Mouse (Mus musculus) stomach, embryonic 16.5 days (tissue): ENCODE measurements around the gene Olfr981. TPM values are rescaled to one million over a fixed set of nuclear protein-coding genes. Genes with fewer than 3 reads are reported as not detected.
"Not testable (repeated sequence)": the region's sequence is repeated elsewhere in the genome, so short reads cannot be mapped to it uniquely, and the experiment has no call there.

Experiments used
- ATAC-seq: fragments of 200-750 bp; cut with Nextera tagmentation; 2 replicates; pipeline ENCODE4 v1.8.0; 2017; ENCODE audit warnings: moderate number of reproducible peaks, moderate TSS enrichment; ENCODE audit not compliant: insufficient read depth, low FRiP score
- H3K27ac ChIP-seq: fragments of 300-500 bp; sonication (generic); 2 replicates; pipeline ENCODE4 v1.5.1; 2014; ENCODE audit warnings: low read length
- H3K27me3 ChIP-seq: fragments of 300-500 bp; sonication (generic); 2 replicates; pipeline ENCODE4 v1.6.1; 2014; ENCODE audit warnings: low read length, control low read depth, mixed read lengths; ENCODE audit not compliant: control insufficient read depth, insufficient read depth
- H3K36me3 ChIP-seq: fragments of 300-500 bp; sonication (generic); 2 replicates; pipeline ENCODE4 v1.6.1; 2014; ENCODE audit warnings: low read length; ENCODE audit not compliant: control insufficient read depth, insufficient read depth
- H3K4me1 ChIP-seq: fragments of 300-500 bp; sonication (generic); 2 replicates; pipeline ENCODE4 v1.6.1; 2014; ENCODE audit warnings: low read length, control low read depth, mixed read lengths; ENCODE audit not compliant: control insufficient read depth, insufficient read depth
- H3K4me2 ChIP-seq: fragments of 300-500 bp; sonication (generic); 2 replicates; pipeline ENCODE4 v1.6.1; 2014; ENCODE audit warnings: low read depth, low read length, mixed read lengths
- H3K4me3 ChIP-seq: fragments of 300-500 bp; sonication (generic); replicated peaks from 2 replicates; pipeline ENCODE4 v1.5.1; 2014; ENCODE audit warnings: mild to moderate bottlenecking, low read length
- H3K9ac ChIP-seq: fragments of 300-500 bp; sonication (generic); 2 replicates; pipeline ENCODE4 v1.6.1; 2014; ENCODE audit warnings: low read length
- H3K9me3 ChIP-seq: fragments of 300-500 bp; sonication (generic); replicated peaks from 2 replicates; pipeline ENCODE4 v1.6.1; 2016; ENCODE audit warnings: low read length, control low read depth; ENCODE audit not compliant: control insufficient read depth
- WGBS: fragments of 180-500 bp; shearing (Covaris S2); extraction: QIAGEN DNeasy Blood & Tissue Kit; methylation state at CpG from one replicate; pipeline ENCODE4 v1.1.7; 2014; 5-methylcytosine and 5-hydroxymethylcytosine counted together
- polyA plus RNA-seq: library from polyadenylated mRNA; unstranded; fragments of >200 nt; fragmentation: Nextera tagmentation; extraction: Ambion mirVana; gene quantifications from 2 replicates; pipeline ENCODE4 v1.2.1, GENCODE M21; 2015

The Olfr981 gene
- not detected in 2 replicates for polyA plus RNA-seq

DNA sequence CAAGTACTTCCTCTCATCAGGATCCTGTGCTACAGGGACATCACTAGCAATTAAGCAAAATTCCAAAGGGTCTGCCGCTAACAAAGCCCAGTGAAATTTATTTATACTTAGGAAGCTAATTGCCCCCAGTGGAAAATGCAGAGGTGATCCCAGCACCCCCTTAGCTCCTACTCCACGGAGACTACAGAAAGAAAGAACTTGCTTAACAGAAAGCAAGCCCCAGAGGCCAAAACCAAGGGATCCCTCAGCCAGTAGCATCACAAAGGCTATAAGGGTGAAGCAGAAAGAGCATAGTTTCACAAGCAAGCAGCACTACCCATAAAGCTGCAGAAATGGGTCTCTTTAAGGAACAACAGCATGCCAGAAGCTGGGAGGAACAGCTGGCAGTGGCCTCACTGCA, at the start of gene Olfr981:
Gene Olfr981 (plus strand): TSS at position 301 of the 400 bp plus-strand sequence.
- H3K36me3 ChIP-seq = no peaks in the 10 kb centered on the region
- no peaks in the 10 kb centered on the region for H3K4me1 ChIP-seq
- WGBS = 64% methylated on average over 2 of the region's 2 CpGs
- H3K4me2 ChIP-seq = no peak within 1 kb of the TSS
- no peak within 1 kb of the TSS for H3K9ac ChIP-seq
- H3K27me3 ChIP-seq = no peaks in the 10 kb centered on the region
- ATAC-seq = no peak
- no peaks in the 10 kb centered on the region for H3K9me3 ChIP-seq
- H3K27ac ChIP-seq = no peak within 1 kb of the TSS
- H3K4me3 ChIP-seq = no peak within 1 kb of the TSS

DNA sequence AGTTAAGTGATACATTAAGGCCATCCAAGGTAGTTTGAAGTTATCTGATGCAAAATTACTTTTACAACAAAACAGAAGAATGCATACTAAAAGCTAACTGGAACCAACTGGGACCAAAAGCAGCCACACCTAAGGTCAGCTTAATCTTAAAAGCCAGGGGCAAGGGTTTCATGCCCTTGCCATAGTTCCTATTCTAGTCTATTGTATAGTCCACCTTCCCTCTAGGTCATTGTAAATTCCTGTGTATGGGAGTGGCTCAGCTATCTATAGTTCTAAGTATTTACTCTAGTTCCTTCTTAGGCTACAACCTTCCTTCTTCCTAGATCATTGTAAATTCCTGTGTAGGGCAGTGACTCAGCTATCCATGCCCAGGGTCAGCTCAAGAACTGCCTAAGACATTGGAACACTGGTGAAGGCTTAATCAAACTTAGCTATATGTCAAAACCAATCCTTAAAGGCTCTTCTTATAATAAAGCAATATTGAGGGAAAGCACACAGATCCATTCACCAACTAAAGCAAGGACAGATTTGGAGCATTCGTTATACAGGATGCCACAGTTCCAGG, 44.6 kb upstream of the Olfr981 start:
- H3K4me1 ChIP-seq, ATAC-seq, H3K36me3 ChIP-seq, H3K4me2 ChIP-seq, H3K9ac ChIP-seq, H3K27me3 ChIP-seq, H3K4me3 ChIP-seq, H3K27ac ChIP-seq, H3K9me3 ChIP-seq: not testable (repeated sequence)
- WGBS = 80% methylated on average over 1 of the region's 1 CpGs

DNA sequence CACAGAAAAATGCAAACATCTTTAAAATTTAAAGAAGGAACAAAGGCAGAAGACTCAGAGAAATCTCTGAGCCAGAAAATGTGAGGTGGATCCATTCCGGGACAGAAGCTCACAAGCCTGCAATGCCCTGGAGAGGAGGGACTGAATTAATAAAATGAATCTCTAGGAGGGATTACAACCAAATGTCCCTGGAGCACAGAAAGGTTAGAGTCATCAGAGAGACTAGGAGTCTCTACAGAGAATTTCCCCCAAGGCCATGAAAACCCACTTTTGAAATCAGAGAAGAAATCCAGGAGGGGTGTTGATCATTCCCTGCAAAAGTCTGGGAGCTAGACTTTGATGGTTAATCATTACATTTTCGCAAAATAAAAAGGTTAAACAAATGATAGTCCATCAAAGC, 29.5 kb upstream of the Olfr981 start, which contains the start of gene Olfr978:
Gene Olfr978 (plus strand): TSS at position 301 of the 400 bp plus-strand sequence.
- Histone ChIP-seq H3K27me3 (no peaks in the 10 kb centered on the region), H3K4me1 (no peaks in the 10 kb centered on the region), H3K27ac (no peak within 1 kb of the TSS), H3K4me2 (no peak within 1 kb of the TSS), H3K9ac (no peak within 1 kb of the TSS), H3K36me3 (no peaks in the 10 kb centered on the region), H3K9me3 (no peaks in the 10 kb centered on the region), H3K4me3 (no peak within 1 kb of the TSS)
- WGBS = 85% methylated on average over 2 of the region's 2 CpGs
- ATAC-seq = no peak

DNA sequence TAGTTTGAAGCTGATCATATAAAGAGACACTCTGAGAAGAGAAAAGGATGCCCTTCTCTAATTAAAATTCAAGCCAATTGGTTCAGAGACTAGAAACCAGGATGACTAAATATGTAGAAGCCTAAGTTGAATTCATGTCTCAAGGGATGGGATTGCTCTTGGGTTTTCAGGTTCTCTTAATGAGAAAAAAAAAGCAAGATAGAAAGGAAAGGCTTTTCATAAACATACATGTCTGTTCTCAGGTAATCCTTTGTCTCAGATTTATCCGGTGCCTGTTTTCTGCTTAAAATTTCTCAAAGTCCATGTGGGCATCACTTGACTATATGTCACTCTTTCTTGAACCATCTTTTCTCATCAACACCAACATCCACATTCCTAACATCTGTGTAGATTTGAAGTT, 17.9 kb upstream of the Olfr981 start, which contains the start of gene Olfr979:
Gene Olfr979 (minus strand): TSS at position 101 of the 400 bp plus-strand sequence.
- no peak within 1 kb of the TSS for H3K4me2 ChIP-seq
- no peak for ATAC-seq
- H3K27ac ChIP-seq = no peak within 1 kb of the TSS
- H3K36me3 ChIP-seq = no peaks in the 10 kb centered on the region
- H3K9me3 ChIP-seq = no peaks in the 10 kb centered on the region
- H3K27me3 ChIP-seq = no peaks in the 10 kb centered on the region
- H3K4me3 ChIP-seq = no peak within 1 kb of the TSS
- H3K4me1 ChIP-seq = no peaks in the 10 kb centered on the region
- H3K9ac ChIP-seq = no peak within 1 kb of the TSS
- WGBS = 94% methylated on average over 1 of the region's 1 CpGs

DNA sequence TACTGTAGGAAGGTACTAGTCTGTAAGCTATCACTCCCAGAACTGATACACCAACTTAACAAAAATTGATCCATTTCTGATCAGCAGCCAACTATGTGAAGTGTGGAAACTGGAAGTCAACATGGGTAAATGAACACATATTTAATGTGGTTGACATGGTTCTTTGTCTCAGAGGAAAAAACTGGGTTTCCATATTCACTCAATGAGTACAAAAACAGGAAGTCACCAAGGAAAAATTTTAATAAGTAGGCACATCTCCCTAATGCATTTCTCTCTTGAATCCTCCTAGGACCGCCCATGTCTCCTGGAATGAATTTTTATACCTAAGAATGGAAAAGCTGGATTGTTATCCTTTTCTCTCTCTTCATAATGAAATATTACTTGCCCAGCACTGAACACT, 11.8 kb upstream of the Olfr981 start, which contains the start of gene Olfr980:
Gene Olfr980 (minus strand): TSS at position 101 of the 400 bp plus-strand sequence.
- Histone ChIP-seq H3K36me3 (no peaks in the 10 kb centered on the region), H3K4me3 (no peak within 1 kb of the TSS), H3K9me3 (no peaks in the 10 kb centered on the region), H3K9ac (no peak within 1 kb of the TSS), H3K27me3 (no peaks in the 10 kb centered on the region), H3K27ac (no peak within 1 kb of the TSS), H3K4me1 (no peaks in the 10 kb centered on the region), H3K4me2 (no peak within 1 kb of the TSS)
- 94% methylated on average over 1 of the region's 1 CpGs for WGBS
- ATAC-seq = no peak

DNA sequence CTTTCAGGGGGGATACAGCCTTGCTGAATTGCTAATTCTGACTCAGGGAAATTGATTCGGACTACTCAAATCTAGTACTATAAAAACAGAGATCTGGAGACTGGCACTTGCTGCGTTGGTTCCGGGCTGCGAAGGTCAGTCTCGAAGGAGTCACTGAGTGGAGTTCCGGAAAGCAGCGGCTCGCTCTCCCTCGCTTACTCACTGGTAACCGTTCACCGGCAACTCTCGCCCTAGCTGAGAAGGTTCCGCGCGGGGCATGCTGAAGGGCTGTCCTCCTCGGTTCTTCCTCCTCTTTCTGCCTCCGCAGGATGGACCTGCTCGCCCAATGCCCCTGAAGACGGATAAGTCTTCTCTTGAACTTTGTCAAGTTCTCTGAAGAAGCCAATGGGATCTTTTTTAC, 28.9 kb downstream of the Olfr981 start:
- Histone ChIP-seq H3K4me1 (no peaks in the 10 kb centered on the region), H3K27ac (no peak overlapping the region), H3K36me3 (no peaks in the 10 kb centered on the region), H3K4me3 (no peak overlapping the region), H3K27me3 (no peaks in the 10 kb centered on the region), H3K4me2 (no peak overlapping the region), H3K9ac (no peak overlapping the region), H3K9me3 (no peaks in the 10 kb centered on the region)
- ATAC-seq = no peak
- 90% methylated on average over 19 of the region's 19 CpGs for WGBS

DNA sequence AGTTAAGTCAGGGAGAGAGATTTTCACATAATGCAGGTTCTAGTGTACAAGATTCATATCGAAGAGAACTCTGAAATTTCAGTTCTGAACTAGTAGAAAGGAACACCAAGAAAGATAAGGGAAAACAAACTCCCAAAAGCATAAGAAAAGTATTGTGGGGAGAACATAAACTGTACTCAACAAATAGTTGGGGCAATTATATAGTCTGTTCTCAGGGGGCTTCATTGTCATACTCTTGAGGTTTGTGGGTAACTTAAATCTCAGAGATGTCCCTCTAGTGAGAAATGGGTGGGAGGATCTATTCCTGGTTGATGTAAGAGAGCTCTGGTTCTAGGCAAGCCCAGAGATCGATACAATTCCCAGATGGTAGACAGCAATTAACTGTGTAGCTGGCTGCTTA, 52.3 kb downstream of the Olfr981 start, which contains the start of gene Olfr982:
Gene Olfr982 (plus strand): TSS at position 301 of the 400 bp plus-strand sequence.
- Histone ChIP-seq H3K4me2 (no peak within 1 kb of the TSS), H3K4me1 (no peaks in the 10 kb centered on the region), H3K36me3 (no peaks in the 10 kb centered on the region), H3K27me3 (no peaks in the 10 kb centered on the region), H3K9ac (no peak within 1 kb of the TSS), H3K4me3 (no peak within 1 kb of the TSS), H3K27ac (no peak within 1 kb of the TSS), H3K9me3 (no peaks in the 10 kb centered on the region)
- no peak for ATAC-seq
- WGBS = 78% methylated on average over 2 of the region's 2 CpGs

Other genes with a start within 250 kb of the Olfr981 start
- gene Olfr968, start 238.2 kb upstream of the Olfr981 start, polyA plus RNA-seq = not detected in 2 replicates
- gene Olfr969, start 230.5 kb upstream of the Olfr981 start, polyA plus RNA-seq = not detected in 2 replicates
- gene Olfr970, start 212.6 kb upstream of the Olfr981 start, polyA plus RNA-seq = not detected in 2 replicates
- gene Olfr971, start 184.6 kb upstream of the Olfr981 start, polyA plus RNA-seq = not detected in 2 replicates
- gene Olfr972, start 155.0 kb upstream of the Olfr981 start, polyA plus RNA-seq = not detected in 2 replicates
- gene Olfr229, start 114.1 kb upstream of the Olfr981 start, polyA plus RNA-seq = not detected in 2 replicates
- not detected in 2 replicates for gene Olfr974, start 84.0 kb upstream of the Olfr981 start, polyA plus RNA-seq
- not detected in 2 replicates for gene Olfr975, start 69.4 kb upstream of the Olfr981 start, polyA plus RNA-seq
- not detected in 2 replicates for gene Olfr976, start 60.3 kb upstream of the Olfr981 start, polyA plus RNA-seq
- gene Olfr978, start 29.4 kb upstream of the Olfr981 start, polyA plus RNA-seq = not detected in 2 replicates
- not detected in 2 replicates for gene Olfr979, start 18.0 kb upstream of the Olfr981 start, polyA plus RNA-seq
- gene Olfr980, start 11.9 kb upstream of the Olfr981 start, polyA plus RNA-seq = not detected in 2 replicates
- gene Olfr982, start 52.4 kb downstream of the Olfr981 start, polyA plus RNA-seq = not detected in 2 replicates
- gene Olfr983, start 72.1 kb downstream of the Olfr981 start, polyA plus RNA-seq = not detected in 2 replicates
- gene Olfr984, start 92.7 kb downstream of the Olfr981 start, polyA plus RNA-seq = not detected in 2 replicates
- gene Olfr985, start 108.7 kb downstream of the Olfr981 start, polyA plus RNA-seq = not detected in 2 replicates
- gene Tmem225, start 126.7 kb downstream of the Olfr981 start, polyA plus RNA-seq = not detected in 2 replicates
- gene Olfr986, start 159.5 kb downstream of the Olfr981 start, polyA plus RNA-seq = not detected in 2 replicates
- gene Zfp202, start 170.9 kb downstream of the Olfr981 start, polyA plus RNA-seq = 3.3 and 4.5 TPM in 2 replicates
- gene Scn3b, start 247.8 kb downstream of the Olfr981 start, polyA plus RNA-seq = 4.9 and 7.1 TPM in 2 replicates